Mouse (Mus musculus): ENCODE measurements around the gene Nup107.

Nup107 gene

GRCm38 (mm10) chr10:117778951-117779350 lies 13.6 kb downstream of the Nup107 start:
- no peak for DNase-seq (ENCODE audit: low read depth, low spot score)

- DNase-seq (ENCODE audit: low read depth, low spot score), result no peak
These were observed 14.1 kb downstream of the Nup107 start for GRCm38 (mm10) chr10:117778328-117778910.

DNA sequence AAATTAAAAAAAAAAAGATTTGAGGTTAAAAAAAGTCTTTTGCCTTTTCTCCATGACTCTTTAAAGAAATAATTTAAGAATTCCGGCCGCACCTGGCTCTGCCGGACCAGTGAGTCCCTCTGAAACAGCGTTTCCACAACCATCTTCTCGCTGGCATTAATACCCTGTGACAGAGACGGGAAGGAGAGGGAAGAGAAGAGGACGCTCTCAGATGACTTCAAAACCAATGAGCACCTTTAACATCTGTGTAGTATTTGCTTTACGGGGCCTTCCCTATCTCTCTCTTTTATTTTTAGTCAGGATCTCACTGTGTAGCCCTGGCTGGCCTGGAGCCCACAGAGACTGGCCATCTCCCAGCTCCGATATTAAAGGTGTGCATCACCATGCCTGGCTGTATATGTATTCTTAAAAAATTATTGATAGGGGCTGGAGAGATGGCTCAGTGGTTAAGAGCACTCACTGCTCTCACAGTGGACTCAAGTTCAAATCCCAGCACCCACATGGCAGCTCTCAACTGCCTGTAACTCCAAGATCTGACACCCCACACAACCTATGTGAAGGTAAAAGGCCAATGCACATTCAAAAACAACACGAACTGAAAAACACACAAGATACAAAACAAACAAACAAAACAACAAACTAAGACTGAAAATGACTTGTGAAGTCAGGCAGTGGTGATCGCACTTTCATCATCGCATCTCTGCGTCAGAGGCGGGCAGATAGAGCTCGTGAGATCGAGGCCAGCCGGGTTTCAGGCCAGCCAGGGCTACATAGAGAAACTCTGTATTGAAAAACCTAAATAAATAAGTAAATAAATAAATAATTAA lies 14.8 kb downstream of the Nup107 start:
- DNase-seq (ENCODE audit: low read depth, low spot score), result no peak

DNA sequence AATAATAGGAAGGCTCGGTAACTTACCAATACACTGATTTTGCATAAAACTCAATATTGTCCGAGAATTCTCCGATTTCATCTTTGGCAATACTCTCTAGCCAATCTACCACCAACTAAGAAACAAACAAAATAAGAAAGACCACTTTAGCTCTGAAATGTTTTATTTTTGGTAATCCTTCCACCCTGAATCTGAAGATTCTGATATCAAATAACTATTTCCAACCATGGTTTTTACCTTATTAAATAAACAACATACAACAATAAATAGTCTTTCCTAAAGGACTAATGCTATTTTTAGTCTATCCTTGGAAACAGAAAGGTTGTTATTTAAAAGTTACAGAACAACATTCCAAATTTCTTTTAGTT lies 15.4 kb downstream of the Nup107 start:
- DNase-seq (ENCODE audit: low read depth, low spot score), result no peak

DNA sequence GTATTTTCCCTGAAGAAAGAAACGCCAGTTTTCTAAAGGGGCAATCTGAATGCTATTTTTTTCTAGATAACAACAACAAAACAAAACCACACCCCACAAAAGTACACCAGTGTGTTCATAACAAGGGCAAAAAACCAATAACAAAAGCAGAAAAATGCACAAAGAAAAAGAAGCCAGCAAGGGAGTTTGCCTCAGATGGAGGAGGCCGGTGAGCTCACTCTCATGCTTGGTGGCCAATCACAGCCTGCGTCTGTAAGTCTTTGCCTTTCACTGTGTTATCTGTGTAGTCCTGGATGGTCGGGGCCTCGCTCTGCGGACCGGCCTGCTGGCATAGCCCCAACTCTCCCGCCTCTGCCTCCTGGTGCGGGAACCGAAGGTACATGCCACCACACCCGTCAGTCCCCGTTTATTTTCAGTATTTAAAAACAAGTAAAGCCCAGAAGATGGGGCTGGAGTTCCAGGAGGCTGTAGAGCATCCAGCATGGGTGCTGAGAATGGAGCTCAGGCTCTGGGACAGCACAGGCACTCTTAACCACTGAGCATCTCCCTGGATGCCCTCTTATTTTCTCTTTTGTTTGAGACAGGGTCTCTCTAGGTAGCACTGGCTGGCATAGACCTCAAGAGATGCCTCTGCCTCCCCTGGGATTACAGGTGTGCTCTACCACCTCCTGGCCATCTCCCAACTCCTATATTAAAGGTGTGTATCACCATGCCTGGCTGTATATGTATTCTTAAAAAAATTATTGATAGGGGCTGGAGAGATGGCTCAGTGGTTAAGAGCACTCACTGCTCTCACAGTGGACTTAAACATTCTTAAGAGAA lies 16.0 kb downstream of the Nup107 start:
- no peak for DNase-seq (ENCODE audit: low read depth, low spot score)

- no peak for DNase-seq (ENCODE audit: low read depth, low spot score)
These were observed 16.9 kb downstream of the Nup107 start for GRCm38 (mm10) chr10:117775401-117776144.

DNA sequence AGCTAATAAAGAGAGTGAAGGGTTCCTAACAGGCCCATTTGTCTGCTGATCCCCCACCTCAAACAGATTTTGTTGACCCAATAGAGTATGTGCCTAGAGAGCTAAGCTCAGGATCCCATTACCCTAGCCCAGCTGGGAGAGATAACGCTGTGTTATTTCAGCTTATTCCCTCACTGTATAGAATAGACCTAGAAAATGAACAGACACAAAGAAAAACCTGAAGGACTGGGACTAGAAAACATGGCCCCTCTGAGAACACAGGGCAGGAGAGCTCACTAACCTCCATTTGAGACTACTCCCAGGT lies 17.7 kb downstream of the Nup107 start:
- no peak for DNase-seq (ENCODE audit: low read depth, low spot score)

DNA sequence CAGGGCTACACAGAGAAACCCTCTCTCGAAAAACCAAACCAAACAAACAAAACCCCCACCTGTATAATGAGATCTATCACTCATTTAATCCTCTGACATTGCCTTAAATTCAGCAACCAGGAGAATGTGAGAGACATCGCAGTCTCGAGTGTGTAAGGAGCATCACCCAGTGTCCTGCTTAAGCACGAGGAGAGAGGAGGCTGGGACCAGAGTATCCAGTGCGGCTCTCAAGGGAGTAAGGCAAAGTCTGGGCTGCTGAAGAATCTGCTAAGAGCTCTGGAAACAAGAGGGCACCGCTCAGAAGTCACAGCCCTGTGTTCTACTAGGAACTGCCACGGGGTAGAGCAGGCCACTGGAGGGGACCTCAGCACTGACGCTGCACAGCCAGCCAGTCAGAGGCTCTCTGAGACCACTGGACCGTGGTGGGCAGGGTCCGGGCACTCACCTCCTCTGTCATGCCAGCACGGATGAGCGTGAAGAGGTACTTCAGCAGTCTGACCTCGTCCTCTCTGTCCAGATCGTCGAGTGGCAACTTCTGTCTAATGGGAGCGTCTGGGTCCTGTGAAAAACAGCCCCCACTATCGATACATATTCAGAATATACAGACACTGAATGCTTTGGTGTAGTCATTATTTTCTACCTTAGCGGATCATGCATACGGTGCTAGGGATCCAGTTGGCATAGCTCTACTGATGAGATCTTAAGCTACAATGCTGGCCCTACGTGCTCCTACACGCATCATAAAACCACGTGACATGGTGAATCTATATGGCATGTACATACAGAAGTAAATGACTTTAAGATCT lies 18.3 kb downstream of the Nup107 start:
- no peak for DNase-seq (ENCODE audit: low read depth, low spot score)

DNA sequence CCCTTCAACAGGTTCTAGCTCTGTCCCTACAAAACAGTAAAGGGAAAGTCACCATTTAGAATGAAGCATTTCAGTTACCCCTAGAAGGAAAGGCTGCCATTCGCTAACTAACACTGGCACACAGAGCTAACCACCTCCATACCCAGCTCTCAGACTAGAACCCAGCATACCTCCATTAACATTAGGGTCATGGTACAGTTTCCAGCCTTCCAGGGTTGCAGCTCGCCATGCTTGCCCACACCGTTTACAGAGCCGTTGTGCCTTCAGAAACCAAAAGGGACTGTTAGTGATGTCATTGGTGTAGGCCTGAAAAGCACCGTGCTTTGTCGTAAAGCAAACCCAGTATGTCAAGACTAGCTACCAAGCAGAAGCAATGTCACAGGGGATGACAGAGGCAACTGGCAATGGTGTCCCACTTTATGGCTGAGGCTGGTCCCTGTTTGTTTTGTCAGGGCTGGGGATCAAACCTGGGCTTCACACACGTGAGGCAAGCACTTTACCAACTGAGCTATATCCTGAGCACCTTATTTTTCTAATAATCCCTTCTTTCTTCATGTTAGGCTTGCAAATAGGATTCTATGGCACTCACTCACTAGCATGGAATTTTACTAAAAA lies 19.3 kb downstream of the Nup107 start:
- no peak for DNase-seq (ENCODE audit: low read depth, low spot score)

DNA sequence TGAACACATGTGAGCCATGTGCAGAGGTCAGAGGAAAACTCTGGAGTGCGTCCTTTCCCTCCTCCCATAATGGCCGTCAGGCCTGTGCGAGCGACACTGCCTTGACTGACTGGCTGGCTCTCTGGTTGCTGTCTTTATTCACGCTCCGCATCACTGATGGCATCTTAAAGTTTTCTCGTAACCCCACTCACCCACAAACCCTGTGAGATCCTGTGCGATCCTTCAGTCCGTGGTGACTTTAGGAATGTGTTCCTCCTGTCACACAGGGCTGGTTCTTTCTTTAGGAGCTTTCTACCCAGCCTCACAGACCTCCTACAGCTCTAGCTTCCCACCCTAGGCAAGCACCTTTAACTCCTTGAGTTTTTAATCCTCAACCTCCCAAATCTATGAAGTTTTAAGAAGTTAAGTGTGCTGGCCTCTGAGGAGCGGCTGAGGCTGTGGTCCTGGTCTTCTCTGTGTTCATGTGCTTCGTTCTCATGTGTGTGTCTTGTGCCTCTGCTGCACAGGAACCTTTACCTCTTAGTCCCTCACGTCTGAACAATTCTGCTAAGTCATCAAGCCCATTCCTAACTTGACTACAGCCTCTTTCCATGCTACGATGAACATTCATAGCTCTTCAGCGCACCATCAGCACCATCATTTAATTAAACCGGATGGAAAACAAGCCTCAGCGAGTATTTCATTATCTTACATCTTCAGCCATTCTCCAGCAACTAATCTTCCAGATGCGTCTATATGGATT lies 20.0 kb downstream of the Nup107 start:
- no peak for DNase-seq (ENCODE audit: low read depth, low spot score)

GRCm38 (mm10) chr10:117771131-117771510 lies 21.4 kb downstream of the Nup107 start:
- no peak for DNase-seq (ENCODE audit: low read depth, low spot score)

GRCm38 (mm10) chr10:117770286-117771130 lies 22.0 kb downstream of the Nup107 start:
- no peak for DNase-seq (ENCODE audit: low read depth, low spot score)

GRCm38 (mm10) chr10:117769541-117770285 lies 22.8 kb downstream of the Nup107 start:
- DNase-seq (ENCODE audit: low read depth, low spot score), result no peak

- DNase-seq (ENCODE audit: low read depth, low spot score), result no peak
These were observed 24.4 kb downstream of the Nup107 start for GRCm38 (mm10) chr10:117768141-117768440.

DNA sequence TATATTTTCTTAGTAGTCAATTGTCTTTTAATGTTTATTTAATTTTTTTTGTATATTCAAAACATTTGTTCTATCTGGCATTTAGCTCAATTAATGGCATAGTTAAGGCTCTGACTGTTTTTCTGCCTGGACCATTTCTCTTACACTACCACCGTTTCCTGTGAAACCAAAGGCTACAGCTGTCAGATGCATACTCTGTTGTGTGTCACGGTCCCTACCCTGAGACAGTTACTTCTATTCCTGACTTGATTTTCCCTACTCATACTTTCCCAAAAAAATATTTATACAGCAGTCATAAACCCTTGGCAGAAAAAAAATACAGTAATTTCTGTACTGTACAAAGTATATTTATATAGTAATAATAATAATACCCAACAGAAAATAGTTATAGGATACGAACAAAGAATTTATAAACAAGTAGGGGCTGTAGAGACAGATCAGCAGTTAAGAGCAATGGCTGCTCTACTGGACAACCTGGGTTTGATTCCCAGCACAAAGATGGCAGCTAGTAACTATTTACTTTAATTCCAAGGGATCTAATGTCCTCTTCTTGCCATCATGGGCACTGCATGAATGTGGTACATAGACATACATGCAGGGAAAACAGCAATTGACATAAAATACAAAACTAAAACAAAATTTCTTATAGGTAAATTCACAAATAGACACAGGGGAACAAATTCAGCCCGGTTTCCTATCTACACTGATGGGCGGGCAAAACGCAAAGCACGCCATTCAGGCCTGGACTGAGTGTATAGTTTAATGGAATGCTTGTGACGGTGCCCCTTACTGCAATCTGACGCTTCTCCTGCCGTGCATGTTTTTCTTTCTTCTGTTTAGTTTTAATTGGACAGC lies 25.0 kb downstream of the Nup107 start:
- no peak for DNase-seq (ENCODE audit: low read depth, low spot score)

DNA sequence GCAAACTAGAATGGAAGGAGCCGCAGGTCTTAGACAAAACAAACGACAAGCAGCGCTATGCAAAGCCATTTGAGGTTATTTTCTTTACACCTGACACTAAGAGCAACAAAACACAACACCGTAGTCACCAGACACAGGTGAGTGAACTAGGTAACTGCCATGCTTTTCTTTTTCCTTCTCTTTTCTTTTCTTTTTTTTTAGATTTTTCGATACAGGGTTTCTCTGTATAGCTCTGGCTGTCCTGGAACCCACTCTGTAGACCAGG lies 25.7 kb downstream of the Nup107 start:
- no peak for DNase-seq (ENCODE audit: low read depth, low spot score)

DNA sequence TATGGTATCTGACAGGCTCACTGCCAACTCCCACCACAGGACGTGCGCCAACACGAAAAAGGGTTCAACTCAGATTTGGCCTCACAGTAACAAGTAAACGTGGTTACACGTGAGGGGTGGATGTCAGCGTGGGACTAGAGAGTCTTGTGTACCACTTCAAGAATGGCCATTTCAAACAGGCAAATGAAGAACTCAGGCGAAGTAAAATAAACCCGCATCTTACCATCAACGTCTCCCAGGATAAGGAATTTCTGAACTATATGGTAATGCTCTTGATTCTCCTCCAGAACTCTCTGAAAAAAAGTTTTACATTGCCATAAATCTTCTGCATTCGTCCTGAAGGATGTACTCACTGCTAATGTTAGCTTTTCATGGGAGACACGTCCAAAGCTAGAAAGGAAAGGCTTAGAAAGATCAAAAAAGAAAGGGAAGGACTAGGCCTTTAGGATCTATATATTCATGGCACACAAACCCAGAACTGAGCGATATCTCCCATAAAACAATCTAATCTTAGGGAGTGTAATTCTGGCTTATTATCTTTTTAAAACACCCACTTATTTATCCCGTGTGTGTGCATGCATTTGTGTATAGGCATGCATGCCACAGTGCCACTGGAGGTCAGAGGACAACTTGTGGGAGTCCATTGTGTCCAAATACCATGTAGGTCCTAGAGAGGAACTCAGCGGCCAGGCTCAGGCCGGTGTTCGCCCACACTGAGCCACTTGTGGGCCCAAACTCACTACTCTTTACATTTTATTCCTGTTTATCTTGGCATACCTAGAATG lies 26.2 kb downstream of the Nup107 start:
- DNase-seq (ENCODE audit: low read depth, low spot score), result no peak
